Mouse (Mus musculus) bone marrow, adult 2 months (tissue): ENCODE results near the gene Fam126b.

ENCODE experiments used
- CTCF ChIP-seq: fragments of 200-500 bp; IDR thresholded peaks from 2 replicates; pipeline ENCODE4 v1.5.1; 2011; ENCODE audit warnings: low read length, control low read depth; ENCODE audit not compliant: control insufficient read depth, insufficient read depth
- POLR2A ChIP-seq: fragments of 200-500 bp; IDR thresholded peaks from 2 replicates; pipeline ENCODE4 v1.6.1; 2011; ENCODE audit warnings: low read depth, mild to moderate bottlenecking, control low read depth, low read length, borderline replicate concordance; ENCODE audit not compliant: control insufficient read depth

DNA sequence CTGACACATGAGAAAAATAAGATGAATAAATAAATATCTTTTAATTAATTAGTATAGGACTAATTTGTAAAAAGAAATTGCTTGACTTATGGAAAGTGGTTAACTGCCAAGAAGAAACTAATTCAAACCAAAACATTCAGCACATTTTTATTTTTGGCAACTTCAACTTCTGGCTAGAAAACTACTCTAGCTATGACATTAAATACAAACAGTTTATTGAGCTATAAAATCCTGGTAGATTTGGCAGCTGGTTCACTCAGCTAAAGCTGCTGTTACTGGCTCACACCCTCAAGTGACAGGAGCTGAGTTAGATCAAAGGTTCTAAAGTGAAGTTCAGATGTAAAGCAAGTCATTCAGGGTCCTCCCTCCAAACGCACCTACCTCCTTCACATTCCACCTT lies 3.5 kb downstream of the Fam126b start:
- TF ChIP-seq POLR2A (no peak), CTCF (no peak)
